Mouse (Mus musculus) hindbrain, embryonic 15.5 days (tissue): ENCODE measurements at regions not wholly inside any gene's neighbourhood (a gene's known extent, or its start where the extent isn't known, plus 50 kb on each side); places are given as distances from the start of the nearest gene placed in this dataset.
"Not testable (repeated sequence)": the region's sequence is repeated elsewhere in the genome, so short reads cannot be mapped to it uniquely, and the experiment has no call there.

ENCODE experiments used
- ATAC-seq: fragments of 200-750 bp; cut with Nextera tagmentation; 2 replicates; pipeline ENCODE4 v1.8.0; 2017; ENCODE audit warnings: low read depth, moderate number of reproducible peaks, moderate TSS enrichment; ENCODE audit not compliant: low FRiP score
- H3K27ac ChIP-seq: fragments of 300-500 bp; sonication (generic); replicated peaks from 2 replicates; pipeline ENCODE4 v1.5.1; 2015; ENCODE audit warnings: mild to moderate bottlenecking, inconsistent platforms
- H3K27me3 ChIP-seq: fragments of 300-500 bp; sonication (generic); 2 replicates; pipeline ENCODE4 v1.6.1; 2015; ENCODE audit warnings: control low read depth, inconsistent platforms
- H3K36me3 ChIP-seq: fragments of 300-500 bp; sonication (generic); 2 replicates; pipeline ENCODE4 v1.6.1; 2015; ENCODE audit warnings: control low read depth, inconsistent platforms
- H3K4me1 ChIP-seq: fragments of 300-500 bp; sonication (generic); replicated peaks from 2 replicates; pipeline ENCODE4 v1.6.1; 2015; ENCODE audit warnings: control low read depth, inconsistent platforms
- H3K4me2 ChIP-seq: fragments of 300-500 bp; sonication (generic); 2 replicates; pipeline ENCODE4 v1.6.1; 2015; ENCODE audit warnings: moderate library complexity, mild to moderate bottlenecking, inconsistent platforms
- H3K4me3 ChIP-seq: fragments of 300-500 bp; sonication (generic); 2 replicates; pipeline ENCODE4 v1.5.1; 2015; ENCODE audit warnings: mild to moderate bottlenecking, inconsistent platforms
- H3K9ac ChIP-seq: fragments of 300-500 bp; sonication (generic); 2 replicates; pipeline ENCODE4 v1.6.1; 2015; ENCODE audit warnings: inconsistent platforms
- H3K9me3 ChIP-seq: fragments of 300-500 bp; sonication (generic); 2 replicates; pipeline ENCODE4 v1.6.1; 2016; ENCODE audit warnings: control low read depth, inconsistent platforms
- WGBS: fragments of 180-500 bp; shearing (Covaris S2); methylation state at CpG from one replicate; pipeline ENCODE4 v1.1.7; 2015; 5-methylcytosine and 5-hydroxymethylcytosine counted together

DNA sequence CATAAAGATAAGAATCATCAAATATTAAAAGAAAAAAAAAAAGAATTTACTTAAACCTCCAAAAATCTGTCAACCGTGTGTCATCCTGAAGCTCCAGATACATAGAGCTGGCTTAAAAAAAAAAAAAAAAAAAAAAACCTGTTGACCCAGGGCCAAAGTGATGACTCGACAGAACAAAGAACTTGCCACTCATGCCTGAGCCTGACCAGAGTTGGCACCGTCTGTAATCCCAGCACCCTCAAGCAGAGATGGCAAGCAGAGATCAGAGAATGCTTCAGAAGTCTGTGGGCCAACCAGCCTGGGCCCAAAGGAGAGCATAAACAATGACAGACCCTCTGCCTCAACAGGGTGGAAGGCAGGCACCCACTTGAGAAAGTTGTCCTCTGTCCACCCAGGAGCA, 230.3 kb downstream of the Nfkbiz start:
- ATAC-seq: no peak
- Histone ChIP-seq H3K36me3 (no peaks in the 10 kb centered on the region), H3K4me3 (no peak overlapping the region), H3K9ac (no peak overlapping the region), H3K4me1 (no peaks in the 10 kb centered on the region), H3K4me2 (no peak overlapping the region), H3K9me3 (no peaks in the 10 kb centered on the region; the same call in 1 of the 2 replicates), H3K27ac (no peak overlapping the region), H3K27me3 (no peaks in the 10 kb centered on the region)
- 83% methylated on average over 3 of the region's 3 CpGs for WGBS

DNA sequence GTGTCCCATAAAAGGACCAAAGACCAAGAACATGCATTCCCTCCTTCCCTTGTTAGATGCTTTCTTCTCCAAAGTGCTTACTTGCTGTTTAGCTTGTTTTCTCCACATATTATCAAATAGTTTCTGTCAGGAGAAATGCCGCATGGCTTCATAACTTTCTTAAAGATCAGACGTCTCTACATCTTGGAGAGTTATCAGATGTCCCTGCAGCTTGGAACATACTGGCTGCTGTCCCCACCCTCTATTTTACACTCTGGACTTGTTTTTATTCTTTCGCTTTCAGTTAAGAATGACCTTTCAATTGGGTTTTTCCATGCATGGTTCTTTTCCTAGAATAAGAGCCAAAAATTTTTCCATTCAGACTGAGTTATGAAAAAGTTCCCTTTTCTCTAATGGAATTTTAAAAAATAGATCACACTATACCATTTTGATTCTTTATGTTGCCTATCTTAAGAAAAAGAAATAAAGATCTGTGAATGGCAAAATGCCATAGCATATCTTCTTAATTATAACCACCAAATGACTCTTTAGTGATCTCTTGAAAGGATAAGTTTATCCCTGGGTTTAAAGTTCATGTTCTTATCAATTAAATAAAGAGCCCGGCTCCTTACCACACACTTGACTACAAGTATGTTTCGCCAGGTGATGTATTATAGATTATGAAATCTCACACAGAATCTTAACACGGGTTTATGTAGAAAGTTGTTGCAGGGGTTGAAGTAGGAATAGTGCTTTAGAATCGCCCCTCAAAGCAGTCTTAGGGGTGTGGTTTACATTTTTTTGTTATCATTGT, 232.1 kb downstream of the Nfkbiz start:
- Histone ChIP-seq H3K9me3 (no peaks in the 10 kb centered on the region; the same call in 1 of the 2 replicates), H3K36me3 (no peaks in the 10 kb centered on the region), H3K4me2 (no peak overlapping the region), H3K4me3 (no peak overlapping the region), H3K27me3 (no peaks in the 10 kb centered on the region), H3K4me1 (no peaks in the 10 kb centered on the region), H3K9ac (no peak overlapping the region), H3K27ac (no peak overlapping the region)
- no peak for ATAC-seq
- WGBS: 93% methylated on average over 7 of the region's 7 CpGs

DNA sequence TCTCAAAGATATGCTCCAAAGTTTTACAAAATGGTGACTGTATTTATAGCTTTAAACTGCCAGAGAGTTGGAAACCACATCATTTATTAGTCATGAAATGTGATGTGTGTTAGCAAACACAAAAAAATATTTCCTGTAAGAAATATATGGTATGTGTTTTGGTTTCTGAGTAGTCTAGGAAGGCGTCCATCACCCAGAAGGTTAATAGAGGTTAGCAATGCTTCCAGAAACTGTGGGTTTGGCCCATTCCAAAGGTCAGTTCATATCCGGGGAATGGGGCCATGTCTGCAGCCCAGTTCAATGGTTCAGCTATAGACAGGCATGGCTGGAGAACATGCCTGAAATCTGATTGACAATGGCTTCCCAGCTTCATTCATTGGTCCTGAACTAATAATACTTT, 235.1 kb downstream of the Nfkbiz start:
- no peaks in the 10 kb centered on the region for H3K27me3 ChIP-seq
- no peak overlapping the region for H3K4me2 ChIP-seq
- H3K9ac ChIP-seq: no peak overlapping the region
- no peak overlapping the region for H3K27ac ChIP-seq
- no peak overlapping the region for H3K4me3 ChIP-seq
- H3K4me1 ChIP-seq: no peaks in the 10 kb centered on the region
- no peak for ATAC-seq
- H3K9me3 ChIP-seq: no peaks in the 10 kb centered on the region
- H3K36me3 ChIP-seq: no peaks in the 10 kb centered on the region
- 89% methylated on average over 2 of the region's 2 CpGs for WGBS

DNA sequence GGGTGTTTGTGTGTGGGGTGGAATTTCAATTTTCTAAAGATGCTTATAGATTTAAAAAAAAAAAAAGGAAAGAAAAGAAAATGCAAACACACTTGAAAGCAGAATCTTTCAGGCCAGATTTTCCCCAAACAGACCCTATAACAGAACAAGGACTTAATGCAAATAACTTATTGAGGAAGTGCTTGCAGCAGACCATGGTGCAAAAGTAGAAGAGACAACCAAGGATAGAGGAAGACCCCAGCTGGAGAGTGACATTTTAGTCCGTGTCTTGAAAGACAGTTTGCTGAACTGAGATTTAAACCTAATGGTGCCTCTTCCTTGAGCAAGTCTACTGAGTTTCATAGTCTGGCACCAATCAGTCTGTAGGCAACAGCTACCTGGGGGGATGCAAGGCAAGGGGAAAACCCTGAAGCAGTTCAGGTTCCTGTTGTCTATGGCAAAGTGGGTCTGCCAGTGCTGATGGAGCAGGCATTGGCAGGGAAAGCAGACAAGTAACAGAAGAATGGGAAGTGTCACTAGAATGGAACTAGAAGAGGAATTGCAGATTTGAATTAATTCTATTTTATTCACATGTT, 249.2 kb downstream of the Nfkbiz start:
- no peaks in the 10 kb centered on the region for H3K9me3 ChIP-seq
- no peaks in the 10 kb centered on the region for H3K27me3 ChIP-seq
- 90% methylated on average over 1 of the region's 1 CpGs for WGBS
- H3K4me3 ChIP-seq: no peak overlapping the region
- no peak overlapping the region for H3K27ac ChIP-seq
- H3K36me3 ChIP-seq: no peaks in the 10 kb centered on the region
- H3K9ac ChIP-seq: no peak overlapping the region
- no peak overlapping the region for H3K4me2 ChIP-seq
- ATAC-seq: no peak
- no peaks in the 10 kb centered on the region for H3K4me1 ChIP-seq

DNA sequence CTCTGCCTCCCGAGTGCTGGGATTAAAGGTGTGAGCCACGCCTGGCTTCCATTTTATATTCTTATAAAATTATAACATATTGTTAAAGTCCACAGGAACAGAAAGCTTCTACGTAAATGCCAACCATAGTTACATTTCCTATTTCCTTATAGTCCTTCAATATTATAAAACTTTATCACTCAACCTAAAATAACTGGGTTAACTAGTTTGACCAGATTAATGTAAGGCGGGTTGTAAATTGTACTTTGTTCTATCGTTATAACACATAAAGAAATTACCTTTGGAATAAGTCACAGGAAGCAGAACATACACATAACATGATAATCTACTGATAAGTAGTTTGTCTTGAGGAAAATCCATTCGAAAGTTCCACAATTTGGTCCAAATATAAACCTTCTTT, 251.6 kb downstream of the Nfkbiz start:
- Histone ChIP-seq H3K27me3 (no peaks in the 10 kb centered on the region), H3K4me2 (no peak overlapping the region), H3K36me3 (no peaks in the 10 kb centered on the region), H3K9me3 (no peaks in the 10 kb centered on the region), H3K4me1 (no peaks in the 10 kb centered on the region), H3K9ac (no peak overlapping the region), H3K4me3 (no peak overlapping the region), H3K27ac (no peak overlapping the region)
- ATAC-seq: no peak
- WGBS: 92% methylated on average over 6 of the region's 6 CpGs

DNA sequence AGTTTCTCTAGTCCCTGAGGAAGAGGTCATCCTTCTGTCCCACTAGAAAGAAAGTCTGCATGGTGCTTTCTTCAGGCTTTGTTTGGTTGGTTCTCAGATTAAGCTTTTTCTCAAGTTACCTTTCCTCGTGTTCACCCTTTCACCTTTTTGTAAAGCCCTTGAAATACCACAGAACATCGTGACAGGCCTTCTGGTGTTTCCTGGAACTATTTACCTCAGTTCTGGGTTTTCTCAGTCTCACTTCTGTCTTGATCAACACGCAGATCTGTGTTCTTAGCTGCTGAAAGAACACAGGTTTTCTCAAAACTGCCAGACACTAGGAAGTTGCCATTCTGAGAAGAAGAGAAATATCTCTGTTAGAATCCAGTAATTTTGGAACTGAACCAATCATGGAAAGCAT, 255.8 kb downstream of the Nfkbiz start:
- no peaks in the 10 kb centered on the region for H3K4me1 ChIP-seq
- no peak overlapping the region for H3K9ac ChIP-seq
- no peaks in the 10 kb centered on the region for H3K27me3 ChIP-seq
- H3K9me3 ChIP-seq: no peaks in the 10 kb centered on the region
- H3K27ac ChIP-seq: no peak overlapping the region
- H3K36me3 ChIP-seq: no peaks in the 10 kb centered on the region
- ATAC-seq: no peak
- H3K4me3 ChIP-seq: no peak overlapping the region
- WGBS: 82% methylated on average over 3 of the region's 3 CpGs
- H3K4me2 ChIP-seq: no peak overlapping the region

DNA sequence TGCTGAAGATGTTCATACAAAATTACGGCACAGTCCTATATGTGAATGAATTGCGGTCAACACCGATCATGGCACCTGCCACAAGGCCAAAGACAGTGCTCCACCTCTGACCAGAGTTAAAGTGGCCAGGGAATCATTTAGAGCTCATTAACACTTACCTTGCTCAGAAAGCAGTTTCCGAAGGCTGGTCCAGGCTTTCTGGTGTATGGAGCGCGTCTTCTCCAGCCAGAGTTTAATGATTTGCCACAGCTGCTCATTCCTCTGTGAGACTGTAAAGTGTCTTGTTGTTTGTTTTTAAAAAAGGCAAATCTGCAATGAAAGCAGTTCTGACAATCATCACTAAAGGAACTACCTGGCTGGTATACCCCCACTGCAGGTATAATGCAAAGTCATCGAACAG, 256.7 kb downstream of the Nfkbiz start:
- 95% methylated on average over 7 of the region's 7 CpGs for WGBS
- no peak overlapping the region for H3K4me2 ChIP-seq
- H3K27ac ChIP-seq: no peak overlapping the region
- no peak overlapping the region for H3K9ac ChIP-seq
- H3K9me3 ChIP-seq: no peaks in the 10 kb centered on the region
- H3K36me3 ChIP-seq: no peaks in the 10 kb centered on the region
- ATAC-seq: no peak
- H3K4me1 ChIP-seq: no peaks in the 10 kb centered on the region
- no peaks in the 10 kb centered on the region for H3K27me3 ChIP-seq
- no peak overlapping the region for H3K4me3 ChIP-seq

DNA sequence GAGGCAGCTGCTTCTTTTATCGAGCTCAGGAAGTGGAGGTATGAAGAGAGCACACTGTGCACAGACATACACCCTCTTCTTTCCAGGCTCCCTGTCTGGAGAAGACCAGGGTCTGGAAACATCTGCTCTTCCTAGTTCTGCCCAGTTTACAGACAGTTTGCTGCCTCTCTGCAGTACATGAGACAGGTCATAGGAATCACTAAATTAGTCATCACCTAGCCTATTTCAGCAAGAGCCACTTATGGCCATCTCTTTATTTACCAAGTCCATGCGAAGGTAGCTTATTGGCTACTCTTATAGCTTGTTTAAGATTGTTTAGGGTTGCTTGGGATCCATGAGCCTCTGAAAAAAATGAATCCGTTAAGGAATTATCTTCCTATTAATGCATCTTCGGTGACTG, 257.9 kb downstream of the Nfkbiz start:
- Histone ChIP-seq H3K27ac (no peak overlapping the region), H3K9me3 (no peaks in the 10 kb centered on the region), H3K4me3 (no peak overlapping the region), H3K36me3 (no peaks in the 10 kb centered on the region), H3K9ac (no peak overlapping the region), H3K4me1 (no peaks in the 10 kb centered on the region), H3K27me3 (no peaks in the 10 kb centered on the region), H3K4me2 (no peak overlapping the region)
- ATAC-seq: no peak
- 94% methylated on average over 4 of the region's 4 CpGs for WGBS

DNA sequence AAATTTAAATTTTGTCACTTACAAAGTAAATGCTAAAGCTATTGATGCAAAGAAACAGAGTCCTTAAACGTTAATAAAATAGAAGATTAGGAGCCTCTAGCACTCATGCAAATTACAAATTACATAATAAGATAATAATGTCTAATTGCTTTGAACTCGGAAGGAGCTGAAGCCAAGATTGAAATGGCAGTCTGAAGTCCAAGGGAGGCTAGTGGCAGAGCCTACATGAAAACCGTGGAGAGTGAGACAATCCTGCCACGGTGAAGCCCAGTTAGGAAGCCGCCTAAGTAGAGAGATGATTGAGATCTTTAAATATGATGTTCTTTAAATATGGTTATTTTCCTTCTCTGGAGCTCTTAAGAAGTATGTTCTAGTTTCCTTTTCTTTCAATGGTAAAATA, 260.0 kb downstream of the Nfkbiz start:
- WGBS: 89% methylated on average over 5 of the region's 5 CpGs
- H3K4me1 ChIP-seq: no peaks in the 10 kb centered on the region
- H3K9ac ChIP-seq: no peak overlapping the region
- ATAC-seq: no peak
- no peak overlapping the region for H3K4me3 ChIP-seq
- no peak overlapping the region for H3K4me2 ChIP-seq
- no peak overlapping the region for H3K27ac ChIP-seq
- H3K27me3 ChIP-seq: no peaks in the 10 kb centered on the region
- no peaks in the 10 kb centered on the region for H3K36me3 ChIP-seq
- no peaks in the 10 kb centered on the region for H3K9me3 ChIP-seq

DNA sequence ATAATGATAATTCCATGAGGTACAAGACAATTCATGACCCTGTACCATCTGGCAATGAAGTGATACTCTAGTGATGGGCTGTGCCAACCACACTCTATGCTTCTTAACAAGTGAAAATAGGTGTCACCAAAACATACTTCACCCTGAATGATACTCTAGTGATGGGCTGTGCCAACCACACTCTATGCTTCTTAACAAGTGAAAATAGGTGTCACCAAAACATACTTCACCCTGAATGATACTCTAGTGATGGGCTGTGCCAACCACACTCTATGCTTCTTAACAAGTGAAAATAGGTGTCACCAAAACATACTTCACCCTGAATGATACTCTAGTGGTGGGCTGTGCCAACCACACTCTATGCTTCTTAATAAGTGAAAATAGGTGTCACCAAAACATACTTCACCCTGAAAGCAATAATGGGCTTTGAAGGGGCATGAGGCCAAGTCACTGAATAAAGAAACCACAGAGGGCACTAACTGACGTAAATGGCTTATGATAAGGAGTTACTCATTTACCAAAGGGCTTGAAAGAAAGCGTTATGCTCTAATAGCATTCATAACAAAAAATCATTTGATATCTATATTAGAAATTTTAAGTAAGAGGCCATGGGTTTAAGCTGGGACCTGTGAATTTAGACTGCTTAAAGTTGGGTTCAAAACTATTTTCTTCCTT, 263.0 kb downstream of the Nfkbiz start:
- H3K27ac ChIP-seq, H3K4me3 ChIP-seq, ATAC-seq, H3K9me3 ChIP-seq, H3K4me2 ChIP-seq, H3K27me3 ChIP-seq, H3K9ac ChIP-seq, H3K36me3 ChIP-seq, H3K4me1 ChIP-seq: not testable (repeated sequence)
- 94% methylated on average over 2 of the region's 2 CpGs for WGBS

DNA sequence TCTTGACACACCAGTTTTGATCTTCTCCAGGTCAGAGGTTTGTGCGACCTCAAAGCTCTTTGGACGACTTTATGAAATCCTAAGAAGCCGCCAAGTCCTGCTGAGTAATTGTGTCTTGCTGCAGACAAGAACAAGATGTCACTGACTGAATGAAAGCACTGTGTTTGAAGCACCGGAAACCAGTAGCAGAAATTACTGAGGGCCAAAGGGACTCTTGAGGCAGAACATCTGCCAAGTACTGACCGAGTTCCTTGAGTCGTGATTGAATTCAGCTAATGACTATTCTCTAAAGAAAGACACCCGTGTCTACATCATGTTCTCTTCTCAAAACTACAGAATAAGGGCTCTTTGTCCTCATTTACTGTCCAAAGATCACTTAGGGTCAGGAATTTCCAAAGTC, 267.6 kb downstream of the Nfkbiz start:
- Histone ChIP-seq H3K4me2 (no peak overlapping the region), H3K27ac (no peak overlapping the region), H3K4me3 (no peak overlapping the region), H3K36me3 (no peaks in the 10 kb centered on the region), H3K9ac (no peak overlapping the region), H3K4me1 (no peaks in the 10 kb centered on the region), H3K9me3 (no peaks in the 10 kb centered on the region), H3K27me3 (no peaks in the 10 kb centered on the region)
- ATAC-seq: no peak
- WGBS: 45% methylated on average over 7 of the region's 7 CpGs

DNA sequence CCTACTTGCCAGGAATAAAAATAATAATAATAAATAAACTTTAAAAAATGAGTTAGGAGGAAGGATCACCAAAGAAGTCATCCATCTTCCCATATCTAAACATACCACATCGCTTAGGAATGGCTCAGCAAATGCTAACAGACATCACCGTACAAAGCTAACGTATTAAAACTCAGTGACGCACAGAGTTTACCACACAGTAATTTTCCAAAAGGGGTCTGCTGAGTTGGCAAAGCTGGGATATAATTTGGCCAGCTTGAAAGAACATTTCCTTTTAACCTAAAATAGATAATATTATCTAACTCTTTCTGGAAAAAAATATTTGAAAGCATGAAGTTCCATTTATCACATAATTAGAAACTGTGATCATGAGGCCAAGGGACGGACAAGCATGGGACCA, 268.6 kb downstream of the Nfkbiz start:
- 91% methylated on average over 5 of the region's 5 CpGs for WGBS
- H3K27ac ChIP-seq: no peak overlapping the region
- no peaks in the 10 kb centered on the region for H3K9me3 ChIP-seq
- H3K4me3 ChIP-seq: no peak overlapping the region
- no peak overlapping the region for H3K9ac ChIP-seq
- H3K4me1 ChIP-seq: no peaks in the 10 kb centered on the region
- H3K4me2 ChIP-seq: no peak overlapping the region
- no peaks in the 10 kb centered on the region for H3K27me3 ChIP-seq
- H3K36me3 ChIP-seq: no peaks in the 10 kb centered on the region
- ATAC-seq: no peak
